Mouse (Mus musculus): Measurements from ENCODE around the gene Phactr1.

The Phactr1 gene

GRCm38 (mm10) chr13:43048553-43048952 is 368.1 kb downstream of the Phactr1 start:
- no peak for DNase-seq

DNA sequence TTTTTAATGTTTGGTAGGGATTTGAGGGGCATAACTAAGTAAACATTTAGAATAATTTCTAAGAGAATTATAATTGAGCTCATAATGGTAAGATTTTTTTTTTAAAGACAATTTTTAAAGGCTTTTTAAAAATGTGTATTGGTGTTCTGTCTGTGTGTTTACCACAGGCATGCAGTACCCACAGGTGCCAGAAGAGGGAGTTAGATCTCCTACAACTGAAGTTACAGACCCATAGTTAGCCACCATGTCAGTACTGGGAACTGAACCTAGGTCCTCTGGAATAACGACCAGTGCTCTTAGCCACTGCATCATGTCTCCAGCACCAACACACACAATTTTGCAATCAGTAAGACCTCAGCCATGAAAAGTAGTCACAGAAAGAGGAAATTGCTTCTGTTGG is 372.8 kb downstream of the Phactr1 start:
- DNase-seq: no peak

- no peak for DNase-seq
Measured at GRCm38 (mm10) chr13:43055136-43055535, 374.7 kb downstream of the Phactr1 start.

GRCm38 (mm10) chr13:43057104-43057503 is 376.7 kb downstream of the Phactr1 start:
- DNase-seq: no peak

GRCm38 (mm10) chr13:43063355-43063754 is 382.9 kb downstream of the Phactr1 start:
- DNase-seq: no peak

- DNase-seq: no peak
Measured at GRCm38 (mm10) chr13:43068716-43069265, 388.4 kb downstream of the Phactr1 start.

DNA sequence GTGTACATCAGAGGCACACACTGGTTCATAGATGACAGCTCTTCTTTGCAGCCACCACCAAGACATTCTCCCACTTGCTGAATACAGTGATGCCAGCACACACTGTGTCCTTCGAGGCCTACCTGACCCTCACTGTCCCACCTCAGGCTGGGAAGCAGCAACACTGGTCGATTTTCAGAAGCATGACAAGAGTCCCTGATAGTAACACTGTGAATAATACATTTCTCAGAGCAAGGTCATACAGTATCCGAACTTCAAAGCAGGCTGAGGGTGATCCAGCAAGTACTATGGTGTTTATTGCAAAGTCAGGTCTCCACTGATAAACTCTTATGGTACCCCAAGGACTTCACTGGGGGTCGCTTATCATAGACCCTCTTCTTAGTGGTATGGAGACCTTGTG is 390.1 kb downstream of the Phactr1 start:
- no peak for DNase-seq

DNA sequence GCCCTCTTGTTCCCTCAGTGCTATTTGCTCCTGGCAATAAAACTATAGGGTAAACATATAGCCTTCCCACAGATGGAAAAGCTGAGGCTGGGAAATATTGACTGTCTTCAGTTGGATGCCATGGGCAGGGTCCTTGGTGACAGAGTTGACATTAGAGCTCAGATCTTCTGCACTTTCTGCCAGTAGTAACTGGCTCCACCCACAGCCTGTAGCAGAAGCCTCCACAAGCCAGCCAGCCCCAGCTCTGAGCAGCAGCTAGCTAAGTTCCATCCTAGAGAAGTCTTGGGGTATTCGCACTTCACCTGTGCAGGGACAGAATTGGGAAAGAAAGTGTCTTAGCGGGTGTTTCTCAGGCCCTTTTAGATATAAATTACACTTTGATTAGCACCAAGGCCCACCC is 390.5 kb downstream of the Phactr1 start:
- DNase-seq: no peak

DNA sequence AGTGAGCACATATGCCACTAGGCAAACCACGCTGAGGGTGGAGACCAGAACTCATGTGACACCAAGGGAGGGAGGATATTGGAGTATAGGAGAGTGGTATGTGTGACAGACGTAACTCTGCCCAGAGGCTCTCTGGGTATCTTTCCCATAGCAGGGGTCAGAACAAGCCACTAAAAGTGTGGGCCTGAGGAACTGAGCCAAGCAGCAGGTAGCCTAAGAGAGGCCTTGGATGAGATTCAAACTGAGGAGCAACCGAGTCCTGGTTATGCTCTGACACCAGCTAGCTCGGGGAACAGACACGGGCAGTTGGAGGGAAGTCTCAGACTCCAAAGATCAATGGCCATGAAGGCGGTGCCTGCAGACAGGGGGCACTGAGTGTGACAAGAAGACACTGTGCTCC is 395.0 kb downstream of the Phactr1 start:
- no peak for DNase-seq

GRCm38 (mm10) chr13:43077485-43077884 is 397.1 kb downstream of the Phactr1 start:
- no peak for DNase-seq

- no peak for DNase-seq
Measured at GRCm38 (mm10) chr13:43085226-43085625, 404.8 kb downstream of the Phactr1 start.

DNA sequence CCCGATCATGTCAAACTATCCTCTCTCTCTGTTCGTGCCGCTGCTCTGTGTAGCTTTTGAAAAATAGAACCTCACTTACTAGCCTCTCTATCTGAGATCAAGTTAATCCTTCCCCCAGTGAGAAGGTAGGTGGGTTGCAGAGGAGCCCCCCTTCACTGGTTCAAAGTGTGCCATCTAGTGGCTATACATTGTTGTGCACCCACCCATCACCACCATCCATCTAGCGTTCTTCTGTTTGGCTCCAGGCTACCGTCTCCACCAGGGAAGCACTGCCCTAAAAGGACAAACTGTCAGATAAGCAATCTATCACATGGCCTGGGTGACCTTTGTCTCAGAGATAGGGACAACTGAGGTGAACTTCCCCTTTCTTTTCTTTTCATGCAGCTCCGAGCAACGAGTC is 413.9 kb downstream of the Phactr1 start:
- DNase-seq: peak; percentile 51

- no peak for DNase-seq
Measured at GRCm38 (mm10) chr13:43102943-43103342, 422.5 kb downstream of the Phactr1 start.

- no peak for DNase-seq
Measured at GRCm38 (mm10) chr13:43104496-43104895, 424.1 kb downstream of the Phactr1 start.

DNA sequence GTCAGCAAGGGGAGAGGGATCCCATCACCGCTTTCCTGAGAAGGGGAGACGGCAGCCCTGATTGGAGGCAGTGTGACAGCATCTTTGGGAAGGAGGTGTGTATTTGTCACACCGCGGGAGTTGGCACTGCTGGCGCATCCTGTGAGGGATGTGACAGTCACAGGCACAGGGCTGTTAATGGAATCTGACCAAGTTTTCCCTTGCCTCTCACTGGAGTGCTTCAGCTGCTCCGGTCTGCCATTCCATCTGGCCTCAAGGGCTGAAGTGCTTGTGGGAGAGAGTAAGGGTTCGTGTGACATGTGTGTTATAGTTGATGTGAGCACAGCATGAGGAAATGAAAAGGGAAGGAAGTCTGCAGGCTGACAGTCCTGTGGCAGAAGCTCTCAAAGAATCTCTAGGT is 431.9 kb downstream of the Phactr1 start:
- no peak for DNase-seq

GRCm38 (mm10) chr13:43112707-43113106 is 432.3 kb downstream of the Phactr1 start:
- no peak for DNase-seq

DNA sequence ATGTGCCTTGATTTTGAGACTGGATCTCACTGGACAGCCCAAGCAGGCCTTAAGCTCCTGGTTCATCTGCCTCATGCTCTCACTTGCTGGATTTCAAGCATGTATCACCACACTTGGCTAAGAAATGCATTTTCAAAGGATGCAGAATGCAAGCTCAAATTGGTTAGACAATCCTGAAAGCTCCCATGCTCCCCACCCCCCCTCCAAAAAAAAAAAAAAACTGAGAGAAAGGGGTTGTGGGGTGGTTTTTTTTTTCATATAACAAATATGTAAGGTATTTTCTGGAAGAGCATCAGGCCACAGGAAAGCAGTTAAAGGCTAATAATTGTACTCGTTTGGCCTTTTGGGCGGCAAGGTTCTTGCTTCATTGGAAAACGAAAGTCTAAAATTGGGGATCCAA is 432.7 kb downstream of the Phactr1 start:
- DNase-seq: no peak

DNA sequence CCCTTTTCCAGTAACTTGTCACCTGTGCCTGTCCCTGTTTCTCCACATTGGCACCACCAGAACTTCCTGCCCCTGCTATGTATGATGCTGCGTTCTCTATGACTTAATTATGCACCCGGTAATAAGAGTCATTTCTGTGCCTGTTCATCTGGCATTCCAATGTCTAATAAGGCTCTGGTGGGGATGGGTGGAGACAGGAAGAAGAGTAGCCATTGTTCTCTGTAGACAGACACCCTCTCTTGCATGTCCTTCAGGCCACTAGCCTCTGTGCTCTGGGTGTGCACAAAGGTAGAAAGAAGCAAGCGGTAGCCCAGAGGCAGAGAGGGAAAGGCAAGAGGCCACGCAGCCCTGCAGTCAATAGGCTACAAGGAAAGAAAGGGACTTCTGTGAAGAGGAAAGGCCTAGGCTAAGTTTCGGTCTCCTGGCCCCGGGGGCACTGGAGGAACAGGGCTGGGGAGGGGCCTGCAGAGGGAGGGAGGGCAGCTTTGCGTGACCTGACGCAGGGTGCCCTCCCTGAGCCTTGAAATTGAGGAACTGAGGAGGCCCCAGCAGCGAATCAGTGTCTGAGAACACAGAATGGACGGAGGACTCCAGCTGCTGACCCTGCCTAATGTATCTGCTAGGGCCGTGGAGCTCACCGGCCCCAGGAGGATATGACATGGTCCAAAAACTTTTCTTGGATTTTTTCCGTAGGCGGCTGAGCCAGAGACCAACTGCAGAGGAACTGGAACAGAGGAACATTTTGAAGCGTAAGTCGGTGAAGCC is 442.1 kb downstream of the Phactr1 start:
- DNase-seq: no peak

- DNase-seq: no peak
Measured at GRCm38 (mm10) chr13:43123895-43124682, 443.7 kb downstream of the Phactr1 start.

DNA sequence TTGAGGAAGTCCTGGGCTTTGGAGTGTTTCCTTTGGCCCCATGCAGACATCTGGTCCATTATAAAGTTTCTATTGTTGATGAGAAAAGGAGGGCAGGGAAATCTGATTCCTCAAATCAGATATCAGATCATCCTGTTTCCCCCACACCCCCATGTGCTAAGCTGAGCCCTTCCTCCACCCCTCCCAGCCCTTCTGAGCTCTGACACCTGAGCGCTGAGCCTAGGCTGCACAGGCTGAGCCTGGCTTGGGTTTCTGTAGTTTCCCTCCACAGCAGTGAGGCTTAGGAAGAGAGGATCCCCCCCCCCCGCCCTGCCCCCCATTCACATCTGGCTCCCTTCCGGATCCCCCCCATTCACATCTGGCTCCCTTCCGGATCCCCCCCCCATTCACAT is 444.3 kb downstream of the Phactr1 start:
- no peak for DNase-seq

- no peak for DNase-seq
Measured at GRCm38 (mm10) chr13:43130161-43130560, 449.7 kb downstream of the Phactr1 start.

DNA sequence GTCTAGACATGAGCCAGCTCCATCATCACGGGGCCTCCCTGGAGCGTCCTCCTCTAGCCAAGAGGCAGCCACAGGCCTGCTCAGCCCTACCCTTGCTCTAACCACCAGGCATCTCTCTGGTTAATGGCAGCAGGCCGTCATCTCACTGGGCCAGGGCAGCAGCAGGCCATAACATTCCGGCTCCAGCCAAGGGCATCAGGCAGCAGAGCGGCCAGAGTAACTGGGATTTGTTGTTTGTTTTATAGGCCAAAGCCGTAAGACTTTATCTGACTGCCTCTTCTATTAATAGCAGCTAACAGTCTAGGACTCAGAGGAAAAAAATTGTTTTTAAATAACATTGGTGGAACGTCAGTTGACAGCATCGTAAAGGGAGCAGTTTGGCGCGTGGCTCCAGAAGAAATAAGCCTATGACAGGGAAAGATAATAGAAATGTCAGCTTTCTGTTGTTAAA is 451.3 kb downstream of the Phactr1 start:
- peak; percentile 66 for DNase-seq

DNA sequence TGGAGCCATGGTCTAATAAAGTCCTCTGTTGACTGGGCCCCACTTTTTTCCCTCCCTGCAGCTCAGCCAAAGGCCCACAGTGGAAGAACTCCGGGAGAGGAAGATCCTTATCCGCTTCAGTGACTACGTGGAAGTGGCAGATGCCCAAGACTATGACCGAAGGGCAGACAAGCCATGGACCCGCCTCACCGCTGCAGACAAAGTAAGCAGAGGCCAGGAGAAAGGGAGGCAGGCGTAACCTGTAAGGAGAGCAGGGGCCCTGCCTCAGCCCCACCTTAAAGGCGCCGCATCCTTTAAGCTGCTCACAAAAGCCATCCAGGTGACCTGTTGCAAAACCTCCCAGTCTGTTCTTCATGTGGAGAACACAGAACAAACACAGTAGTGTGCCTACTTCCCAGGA is 452.4 kb downstream of the Phactr1 start:
- peak; percentile 64 for DNase-seq

GRCm38 (mm10) chr13:43133400-43133799 is 453.0 kb downstream of the Phactr1 start:
- DNase-seq: no peak

Data from kidney, postnatal 14 days (tissue).